Mouse (Mus musculus) forebrain, embryonic 16.5 days (tissue): ENCODE measurements at regions not wholly inside any gene's neighbourhood (a gene's known extent, or its start where the extent isn't known, plus 50 kb on each side); places are given as distances from the start of the nearest gene placed in this dataset.

Source experiments
- ATAC-seq: fragments of 200-750 bp; cut with Nextera tagmentation; 2 replicates; pipeline ENCODE4 v1.8.0; 2017; ENCODE audit warnings: mild to moderate bottlenecking, moderate library complexity
- H3K27ac ChIP-seq: fragments of 300-500 bp; sonication (generic); 2 replicates; pipeline ENCODE4 v1.5.1; 2014; ENCODE audit warnings: low read length, control low read depth
- H3K27me3 ChIP-seq: fragments of 300-500 bp; sonication (generic); replicated peaks from 2 replicates; pipeline ENCODE4 v1.6.1; 2014; ENCODE audit warnings: low read length; ENCODE audit not compliant: control insufficient read depth, insufficient read depth
- H3K36me3 ChIP-seq: fragments of 300-500 bp; sonication (generic); 2 replicates; pipeline ENCODE4 v1.6.1; 2014; ENCODE audit not compliant: control insufficient read depth, insufficient read depth
- H3K4me1 ChIP-seq: fragments of 300-500 bp; sonication (generic); replicated peaks from 2 replicates; pipeline ENCODE4 v1.6.1; 2014; ENCODE audit warnings: low read length; ENCODE audit not compliant: control insufficient read depth, insufficient read depth
- H3K4me2 ChIP-seq: fragments of 300-500 bp; sonication (generic); 2 replicates; pipeline ENCODE4 v1.6.1; 2014; ENCODE audit warnings: mild to moderate bottlenecking, low read length, control low read depth
- H3K4me3 ChIP-seq: fragments of 300-500 bp; sonication (generic); replicated peaks from 2 replicates; pipeline ENCODE4 v1.5.1; 2014; ENCODE audit warnings: mild to moderate bottlenecking, low read length, control low read depth
- H3K9ac ChIP-seq: fragments of 300-500 bp; sonication (generic); replicated peaks from 2 replicates; pipeline ENCODE4 v1.6.1; 2014; ENCODE audit warnings: low read depth, low read length, control low read depth
- H3K9me3 ChIP-seq: fragments of 300-500 bp; sonication (generic); 2 replicates; pipeline ENCODE4 v1.6.1; 2016; ENCODE audit warnings: low read length; ENCODE audit not compliant: control insufficient read depth
- WGBS: fragments of 180-500 bp; shearing (Covaris S2); extraction: QIAGEN DNeasy Blood & Tissue Kit; methylation state at CpG from one replicate; pipeline ENCODE4 v1.1.7; 2014; 5-methylcytosine and 5-hydroxymethylcytosine counted together

- 54% methylated on average over 5 of the region's 5 CpGs for whole genome bisulfite sequencing
- H3K27me3 ChIP-seq = no peaks in the 10 kb centered on the region
- no peak overlapping the region for H3K4me2 ChIP-seq
- H3K9me3 ChIP-seq = no peaks in the 10 kb centered on the region
- H3K9ac ChIP-seq = no peak overlapping the region
- H3K27ac ChIP-seq = no peak overlapping the region
- no peak overlapping the region for H3K4me3 ChIP-seq
- ATAC-seq = no peak
- no peaks in the 10 kb centered on the region for H3K36me3 ChIP-seq
- H3K4me1 ChIP-seq = peaks cover 12% of the 10 kb centered on the region
These were observed 245.3 kb downstream of the Adamts20 start for GRCm38 (mm10) chr15:94219907-94220306.

GRCm38 (mm10) chr15:94216703-94217102, 248.5 kb downstream of the Adamts20 start:
- Histone ChIP-seq H3K36me3 (no peaks in the 10 kb centered on the region), H3K4me1 (peaks cover 12% of the 10 kb centered on the region), H3K9ac (no peak overlapping the region), H3K27ac (no peak overlapping the region), H3K4me3 (no peak overlapping the region), H3K4me2 (no peak overlapping the region), H3K9me3 (no peaks in the 10 kb centered on the region), H3K27me3 (no peaks in the 10 kb centered on the region)
- WGBS = 92% methylated on average over 2 of the region's 2 CpGs
- ATAC-seq = no peak

GRCm38 (mm10) chr15:94214440-94214839, 250.8 kb downstream of the Adamts20 start:
- Histone ChIP-seq H3K4me1 (peaks cover 2% of the 10 kb centered on the region; the same call in 1 of the 2 replicates), H3K4me2 (no peak overlapping the region), H3K9me3 (peaks cover 2% of the 10 kb centered on the region; the same call in 1 of the 2 replicates), H3K27me3 (no peaks in the 10 kb centered on the region), H3K9ac (no peak overlapping the region), H3K27ac (no peak overlapping the region), H3K4me3 (no peak overlapping the region), H3K36me3 (no peaks in the 10 kb centered on the region)
- WGBS = 68% methylated on average over 9 of the region's 9 CpGs
- ATAC-seq = no peak

- Histone ChIP-seq H3K4me3 (no peak overlapping the region), H3K36me3 (no peaks in the 10 kb centered on the region), H3K9me3 (peaks cover 2% of the 10 kb centered on the region; the same call in 1 of the 2 replicates), H3K4me1 (no peaks in the 10 kb centered on the region), H3K27ac (no peak overlapping the region), H3K9ac (no peak overlapping the region), H3K4me2 (no peak overlapping the region), H3K27me3 (no peaks in the 10 kb centered on the region)
- ATAC-seq = no peak
- WGBS = 36% methylated on average over 4 of the region's 4 CpGs
These were observed 251.8 kb downstream of the Adamts20 start for GRCm38 (mm10) chr15:94213393-94213792.

- Histone ChIP-seq H3K9me3 (peaks cover 2% of the 10 kb centered on the region; the same call in 1 of the 2 replicates), H3K27ac (no peak overlapping the region), H3K27me3 (no peaks in the 10 kb centered on the region), H3K4me3 (no peak overlapping the region), H3K4me2 (no peak overlapping the region), H3K4me1 (no peaks in the 10 kb centered on the region), H3K36me3 (no peaks in the 10 kb centered on the region), H3K9ac (no peak overlapping the region)
- WGBS = 25% methylated on average over 1 of the region's 1 CpGs
- ATAC-seq = no peak
These were observed 256.7 kb downstream of the Adamts20 start for GRCm38 (mm10) chr15:94208476-94208875.

- no peak overlapping the region for H3K9ac ChIP-seq
- 79% methylated on average over 8 of the region's 8 CpGs for WGBS
- H3K4me3 ChIP-seq = no peak overlapping the region
- no peaks in the 10 kb centered on the region for H3K27me3 ChIP-seq
- H3K27ac ChIP-seq = no peak overlapping the region
- H3K36me3 ChIP-seq = no peaks in the 10 kb centered on the region
- H3K4me1 ChIP-seq = no peaks in the 10 kb centered on the region
- no peak overlapping the region for H3K4me2 ChIP-seq
- H3K9me3 ChIP-seq = peaks cover 2% of the 10 kb centered on the region; the same call in 1 of the 2 replicates
- no peak for ATAC-seq
These were observed 258.8 kb downstream of the Adamts20 start for GRCm38 (mm10) chr15:94206454-94206853.

- Histone ChIP-seq H3K9me3 (no peaks in the 10 kb centered on the region), H3K4me1 (no peaks in the 10 kb centered on the region), H3K9ac (no peak overlapping the region), H3K27me3 (no peaks in the 10 kb centered on the region), H3K27ac (no peak overlapping the region), H3K36me3 (no peaks in the 10 kb centered on the region), H3K4me3 (no peak overlapping the region), H3K4me2 (no peak overlapping the region)
- no peak for ATAC-seq
- 75% methylated on average over 11 of the region's 11 CpGs for WGBS
These were observed 259.8 kb downstream of the Adamts20 start for GRCm38 (mm10) chr15:94205309-94205893.

GRCm38 (mm10) chr15:94190081-94190488, 275.1 kb downstream of the Adamts20 start:
- peak; percentile 75 for ATAC-seq
- H3K36me3 ChIP-seq = no peaks in the 10 kb centered on the region
- WGBS = 18% methylated on average over 7 of the region's 7 CpGs
- no peak overlapping the region for H3K4me3 ChIP-seq
- no peaks in the 10 kb centered on the region for H3K27me3 ChIP-seq
- H3K4me1 ChIP-seq = no peaks in the 10 kb centered on the region; the same call in 1 of the 2 replicates
- no peaks in the 10 kb centered on the region for H3K9me3 ChIP-seq
- no peak overlapping the region for H3K27ac ChIP-seq
- no peak overlapping the region for H3K9ac ChIP-seq
- H3K4me2 ChIP-seq = no peak overlapping the region

GRCm38 (mm10) chr15:94187588-94187987, 277.6 kb downstream of the Adamts20 start:
- H3K4me1 ChIP-seq = no peaks in the 10 kb centered on the region; the same call in 1 of the 2 replicates
- no peak overlapping the region for H3K4me2 ChIP-seq
- WGBS = 78% methylated on average over 4 of the region's 4 CpGs
- H3K27ac ChIP-seq = no peak overlapping the region
- no peaks in the 10 kb centered on the region for H3K27me3 ChIP-seq
- H3K4me3 ChIP-seq = no peak overlapping the region
- ATAC-seq = no peak
- H3K9me3 ChIP-seq = no peaks in the 10 kb centered on the region
- no peaks in the 10 kb centered on the region for H3K36me3 ChIP-seq
- H3K9ac ChIP-seq = no peak overlapping the region
